8 mouse cellular contexts compared by ENCODE assay signal in genomic region chr1:82839296-82839613, GRCm38 (mm10). TPM values are rescaled to one million over a fixed set of nuclear protein-coding genes. Genes with fewer than 3 reads are reported as not detected.
A peak's percentile ranks its signal among the peaks of the same experiment; 100 is the strongest.
DNase-seq lines count a peak whose midpoint lies in the region; ATAC-seq and TF ChIP-seq lines count a peak whose summit lies in the region.

TSS of gene Agfg1 (plus strand) at chr1:82839483.

- peaks cover 2 to 6% of the 10 kb centered on the region in 2 experiments; a peak in 2 of 4 replicates for H3K4me1 ChIP-seq in ES-E14 (ENCODE audit: control insufficient read depth in 2 of 2, insufficient read depth in 2 of 2, low read length in 2 of 2, poor library complexity in 1 of 2)
- peaks cover 39% of the 10 kb centered on the region for H3K4me1 ChIP-seq in forebrain, embryonic 15.5 days
- H3K4me1 ChIP-seq in lung, adult 2 months (ENCODE audit: control insufficient read depth, insufficient read depth, low read length), result peaks cover 7% of the 10 kb centered on the region

- peak within 1 kb of the TSS; percentile 83 for H3K27ac ChIP-seq in ES-E14 (ENCODE audit: insufficient read depth, low read depth, low read length, poor library complexity, severe bottlenecking)
- peak within 1 kb of the TSS; percentile 88 for H3K27ac ChIP-seq in forebrain, embryonic 15.5 days (replicated peaks)

- H3K9me3 ChIP-seq in ES-E14 (ENCODE audit: control insufficient read depth, insufficient read depth, low read depth, low read length), result no peaks in the 10 kb centered on the region
- no peaks in the 10 kb centered on the region for H3K9me3 ChIP-seq in forebrain, embryonic 15.5 days

- peaks cover 8% of the 10 kb centered on the region; the same call in 1 of the 2 replicates for H3K36me3 ChIP-seq in ES-E14 (ENCODE audit: control insufficient read depth, insufficient read depth, low read length, poor library complexity, severe bottlenecking)
- peaks cover 3% of the 10 kb centered on the region; the same call in 1 of the 2 replicates for H3K36me3 ChIP-seq in forebrain, embryonic 15.5 days

- TF ChIP-seq CTCF in lung, adult 2 months (IDR thresholded peaks at IDR 0.05; ENCODE audit: insufficient read depth, low read length), result peak; percentile 68

- peak within 1 kb of the TSS; percentile 96 for H3K9ac ChIP-seq in ES-E14 (ENCODE audit: insufficient read depth, low read depth, low read length, poor library complexity, severe bottlenecking)
- H3K9ac ChIP-seq in forebrain, embryonic 15.5 days (replicated peaks), result peak within 1 kb of the TSS; percentile 94

- in situ Hi-C loops in ES-E14 (cut with MboI; ENCODE audit: low sequenced_read_pairs in 2 of 2, unreplicated experiment in 2 of 2), result no loop called here

- peak; percentile 85 for DNase-seq in ES-E14 (ENCODE audit: low read depth, low spot score)
- DNase-seq in cerebellum, adult 11-12 months, result peak; percentile 91
- peak; percentile 79 for DNase-seq in heart, postnatal 25 days (ENCODE audit: low spot score)
- DNase-seq in layer of hippocampus, adult 18-20 months (ENCODE audit: low spot score in 2 of 2), result peak; percentile 88 to 95
- peak; percentile 94 for DNase-seq in lung, adult 2 months
- DNase-seq in thymus, adult 18-20 months, result peak; percentile 85 to 87

- under 1% methylated on average over 34 of the region's 34 CpGs for WGBS in forebrain, embryonic 15.5 days
- under 1% methylated on average over 34 of the region's 34 CpGs for WGBS in lung, adult 2 months

- peak within 1 kb of the TSS; percentile 96 to 97 for H3K4me3 ChIP-seq in ES-E14 (ENCODE audit: insufficient read depth in 1 of 2, low read depth in 1 of 2, low read length in 2 of 2, poor library complexity in 1 of 2, severe bottlenecking in 1 of 2)
- peak within 1 kb of the TSS; percentile 99 for H3K4me3 ChIP-seq in forebrain, embryonic 15.5 days
- H3K4me3 ChIP-seq in lung, adult 2 months (replicated peaks; ENCODE audit: extremely low read depth, low read depth, low read length), result peak within 1 kb of the TSS; percentile 88

- peak; percentile 94 for ATAC-seq in forebrain, embryonic 15.5 days (replicated peaks)
- ATAC-seq in neutrophil, adult 5-6 weeks (ENCODE audit: extremely low read depth, insufficient number of reproducible peaks, low FRiP score, poor library complexity, severe bottlenecking), result peak; percentile 90

- TF ChIP-seq POLR2A in lung, adult 2 months (IDR thresholded peaks at IDR 0.05; ENCODE audit: borderline replicate concordance, extremely low read depth, low read depth, low read length), result peak; percentile 67

- H3K4me2 ChIP-seq in forebrain, embryonic 15.5 days (replicated peaks), result peak within 1 kb of the TSS; percentile 64

- no peaks in the 10 kb centered on the region for H3K27me3 ChIP-seq in forebrain, embryonic 15.5 days

- intact Hi-C loops in heart, postnatal 25 days (cut with DNase I), result loop anchor here (2.0 kb wide), 1 partner anchor 148 kb away; no protein-coding TSS in a partner anchor

TF ChIP-seq in ES-E14, 5 proteins besides CTCF, POLR2A, EP300 and RAD21:
- no peak for TF ChIP-seq CHD2 (IDR thresholded peaks at IDR 0.05; ENCODE audit: low read depth, low read length)
- TF ChIP-seq ZNF384 (IDR thresholded peaks at IDR 0.05; ENCODE audit: low read depth, low read length), result no peak
- TF ChIP-seq MAFK (IDR thresholded peaks at IDR 0.05; ENCODE audit: insufficient read depth, low read depth, low read length), result no peak
- TF ChIP-seq HCFC1 (IDR thresholded peaks at IDR 0.05; ENCODE audit: borderline replicate concordance, insufficient read depth, low read length), result peak; percentile 63; the same call in 1 of the 2 replicates

RNA-seq across cellular contexts. Expression of gene Agfg1, which starts in this region (rescaled TPM):
- 46.1 and 66.6 TPM in 2 replicates for total RNA-seq in ES-E14 (2012; rRNA removed)
- polyA plus RNA-seq in forebrain, embryonic 15.5 days (2015; fragmentation: Nextera tagmentation; extraction: Ambion mirVana), result 34.6 and 36.8 TPM in 2 replicates
- total RNA-seq in heart, postnatal 25 days (2021), result 10 to 100 TPM; 30.7 to 32.2 TPM
- 10 to 100 TPM; 69.3 to 74.0 TPM for total RNA-seq in layer of hippocampus, adult 18-20 months (2021)
- 51.1 and 70.6 TPM in 2 replicates for polyA plus RNA-seq in lung, adult 2 months (2012; rRNA removed)
- 55.2 and 59.5 TPM in 2 replicates for total RNA-seq in neutrophil, adult 5-6 weeks (2017)

Comparison
In these comparisons a context has a peak if more than half of its experiments do, and no peak if none do; other contexts are left out.
1. Peak in every context shown above with its lines: DNase-seq, ATAC-seq, H3K4me3 ChIP-seq and H3K27ac ChIP-seq.